Mouse (Mus musculus): ENCODE measurements around the gene Dmc1.

DNA sequence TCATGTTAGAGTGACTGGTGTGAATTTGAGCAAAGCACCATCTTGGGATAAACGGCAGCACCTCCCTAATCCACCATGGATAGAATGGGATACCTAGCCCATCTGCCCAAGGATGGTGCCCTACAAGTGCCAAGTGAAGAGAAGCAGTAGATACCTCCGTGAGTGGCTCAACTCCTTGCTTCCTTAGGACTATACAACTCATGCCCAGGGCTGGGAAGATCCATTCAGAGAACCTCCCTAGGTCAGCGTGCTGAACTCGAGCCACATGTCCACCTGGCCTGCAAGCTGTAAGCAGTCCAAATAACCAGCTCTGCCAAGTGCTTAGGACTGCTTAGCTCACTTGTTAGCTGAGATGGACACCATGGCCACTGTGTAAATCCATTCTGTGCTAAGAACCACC lies 77.7 kb downstream of the Dmc1 start:
- TF ChIP-seq CTCF (IDR thresholded peaks at IDR 0.05; ENCODE audit: control insufficient read depth, insufficient read depth, insufficient read length) (no peak), MYOD1 (IDR thresholded peaks at IDR 0.05; ENCODE audit: control insufficient read depth, insufficient read length, low read depth) (no peak), MAX (IDR thresholded peaks at IDR 0.05) (no peak), USF1 (IDR thresholded peaks at IDR 0.05; ENCODE audit: low read depth) (no peak), MYOG (IDR thresholded peaks at IDR 0.05; ENCODE audit: control insufficient read depth, extremely low read depth, insufficient read length) (no peak), FOSL1 (IDR thresholded peaks at IDR 0.05; ENCODE audit: insufficient read depth, low read length, poor library complexity, severe bottlenecking) (no peak)

All from C2C12 (cell line).